ENCODE assay signal across 7 mouse cellular contexts in the genomic region with DNA sequence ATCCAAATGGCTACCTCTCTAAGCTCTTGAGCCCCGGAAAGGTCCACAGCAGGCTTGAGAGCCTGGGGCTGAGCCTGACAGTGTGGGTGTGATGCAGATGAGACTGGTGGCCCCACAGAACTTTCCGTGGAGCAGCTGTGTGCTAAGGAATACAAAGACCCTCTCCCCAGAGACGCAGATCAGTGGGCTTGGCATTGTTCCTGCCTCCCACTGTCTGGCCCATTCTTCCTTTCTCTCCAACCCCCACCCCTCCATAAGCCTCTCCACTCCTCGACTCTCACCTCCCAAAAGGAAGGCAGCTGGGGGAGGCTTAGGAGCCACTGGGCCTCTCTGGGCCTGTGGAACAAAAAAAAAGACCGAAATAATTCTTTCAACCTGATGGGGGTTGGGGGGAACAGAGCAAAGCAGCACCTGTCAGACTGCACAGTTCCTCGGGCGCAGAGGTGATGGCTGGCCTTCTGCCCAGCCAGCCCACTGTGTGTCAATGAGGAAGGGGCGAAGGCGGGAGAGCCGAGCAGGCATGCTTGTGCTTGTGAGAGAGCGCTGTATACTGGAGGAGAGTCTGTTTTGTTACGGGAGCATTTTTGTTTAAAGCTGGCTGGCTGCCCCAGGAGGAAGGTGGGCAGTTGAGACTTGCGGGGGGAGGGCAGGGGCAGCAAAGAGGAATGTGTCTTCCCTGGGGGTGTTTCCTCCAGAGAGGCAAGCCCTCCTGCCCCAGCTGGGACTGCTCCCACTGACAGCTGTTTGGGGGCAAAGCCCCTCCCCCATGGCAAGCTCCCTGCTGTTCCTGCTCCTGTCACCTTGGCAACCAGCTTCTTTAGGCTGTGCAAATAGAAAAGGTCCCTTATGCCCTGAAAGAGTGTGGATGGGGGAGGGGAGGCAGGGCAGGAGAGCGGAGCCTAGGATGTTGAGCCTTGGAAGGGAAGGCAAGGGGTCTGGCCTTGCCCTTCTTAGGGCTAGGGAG. TPM values are rescaled to one million over a fixed set of nuclear protein-coding genes. Genes with fewer than 3 reads are reported as not detected.
DNase-seq lines count a peak whose midpoint lies in the region; ATAC-seq and TF ChIP-seq lines count a peak whose summit lies in the region.

No protein-coding gene starts in this region.

- H3K4me1 ChIP-seq in ES-E14 (ENCODE audit: control insufficient read depth in 2 of 2, insufficient read depth in 2 of 2, low read length in 2 of 2, poor library complexity in 1 of 2): peaks cover 7 to 16% of the 10 kb centered on the region in 2 experiments; a peak in 3 of 4 replicates
- H3K4me1 ChIP-seq in forebrain, embryonic 16.5 days (replicated peaks; ENCODE audit: control insufficient read depth, insufficient read depth, low read length): peaks cover 66% of the 10 kb centered on the region
- H3K4me1 ChIP-seq in midbrain, embryonic 16.5 days (ENCODE audit: control insufficient read depth, insufficient read depth, low read length): peaks cover 45% of the 10 kb centered on the region

- H3K27ac ChIP-seq in ES-E14 (ENCODE audit: insufficient read depth, low read depth, low read length, poor library complexity, severe bottlenecking): peak overlapping the region; percentile 78; the same call in 1 of the 2 replicates
- H3K27ac ChIP-seq in forebrain, embryonic 16.5 days (ENCODE audit: low read length): peak overlapping the region; percentile 99
- peak overlapping the region; percentile 91 for H3K27ac ChIP-seq in midbrain, embryonic 16.5 days (ENCODE audit: low read length)

- intact Hi-C loops in left cerebral cortex, postnatal 25 days (cut with DNase I): no loop called here

- ATAC-seq in forebrain, embryonic 16.5 days: peak; percentile 75
- ATAC-seq in midbrain, embryonic 16.5 days: peak; percentile 80

- no peaks in the 10 kb centered on the region for H3K9me3 ChIP-seq in ES-E14 (ENCODE audit: control insufficient read depth, insufficient read depth, low read depth, low read length)
- no peaks in the 10 kb centered on the region for H3K9me3 ChIP-seq in forebrain, embryonic 16.5 days (ENCODE audit: control insufficient read depth, low read length)
- no peaks in the 10 kb centered on the region for H3K9me3 ChIP-seq in midbrain, embryonic 16.5 days (replicated peaks; ENCODE audit: control insufficient read depth, low read length, poor library complexity, severe bottlenecking)

- DNase-seq in ES-E14 (ENCODE audit: low read depth, low spot score): no peak
- DNase-seq in cerebellum, adult 11-12 months: peak; percentile 85
- DNase-seq in left cerebral cortex, postnatal 25 days (ENCODE audit: low spot score in 2 of 2): peak; percentile 55 to 57
- no peak for DNase-seq in urinary bladder, postnatal 14 days (ENCODE audit: low spot score)
- no peak for DNase-seq in T-cell, adult 2 months (ENCODE audit: low spot score)

- H3K9ac ChIP-seq in ES-E14 (ENCODE audit: insufficient read depth, low read depth, low read length, poor library complexity, severe bottlenecking): peak overlapping the region; percentile 38; the same call in 1 of the 2 replicates
- H3K9ac ChIP-seq in forebrain, embryonic 16.5 days (replicated peaks; ENCODE audit: low read depth, low read length): peak overlapping the region; percentile 27
- peak overlapping the region; percentile 47 for H3K9ac ChIP-seq in midbrain, embryonic 16.5 days (ENCODE audit: low read depth, low read length)

- H3K4me3 ChIP-seq in ES-E14 (ENCODE audit: insufficient read depth in 1 of 2, low read depth in 1 of 2, low read length in 2 of 2, poor library complexity in 1 of 2, severe bottlenecking in 1 of 2): peak overlapping the region in 1 of 2 experiments; percentile 5; a peak in 1 of 4 replicates
- H3K4me3 ChIP-seq in forebrain, embryonic 16.5 days (replicated peaks; ENCODE audit: low read length): no peak overlapping the region
- H3K4me3 ChIP-seq in midbrain, embryonic 16.5 days (ENCODE audit: low read depth, low read length): no peak overlapping the region

- peak overlapping the region; percentile 44 for H3K4me2 ChIP-seq in forebrain, embryonic 16.5 days (ENCODE audit: low read length)
- H3K4me2 ChIP-seq in midbrain, embryonic 16.5 days (ENCODE audit: low read length): peak overlapping the region; percentile 47

- H3K27me3 ChIP-seq in forebrain, embryonic 16.5 days (replicated peaks; ENCODE audit: control insufficient read depth, insufficient read depth, low read length): no peaks in the 10 kb centered on the region
- no peaks in the 10 kb centered on the region for H3K27me3 ChIP-seq in midbrain, embryonic 16.5 days (ENCODE audit: control insufficient read depth, insufficient read depth, low read depth, low read length)

- H3K36me3 ChIP-seq in ES-E14 (ENCODE audit: control insufficient read depth, insufficient read depth, low read length, poor library complexity, severe bottlenecking): no peaks in the 10 kb centered on the region
- H3K36me3 ChIP-seq in forebrain, embryonic 16.5 days (ENCODE audit: control insufficient read depth, insufficient read depth): no peaks in the 10 kb centered on the region
- H3K36me3 ChIP-seq in midbrain, embryonic 16.5 days (ENCODE audit: control insufficient read depth, insufficient read depth, low read length): no peaks in the 10 kb centered on the region

- in situ Hi-C loops in ES-E14 (cut with MboI; ENCODE audit: low sequenced_read_pairs in 2 of 2, unreplicated experiment in 2 of 2): no loop called here

- WGBS in forebrain, embryonic 16.5 days: 2% methylated on average over 14 of the region's 14 CpGs
- WGBS in midbrain, embryonic 16.5 days: 2% methylated on average over 14 of the region's 14 CpGs

TF ChIP-seq in ES-E14, 5 proteins besides CTCF, POLR2A, EP300 and RAD21:
- no peak for TF ChIP-seq CHD2 (IDR thresholded peaks at IDR 0.05; ENCODE audit: low read depth, low read length)
- no peak for TF ChIP-seq HCFC1 (IDR thresholded peaks at IDR 0.05; ENCODE audit: borderline replicate concordance, insufficient read depth, low read length)
- no peak for TF ChIP-seq ZNF384 (IDR thresholded peaks at IDR 0.05; ENCODE audit: low read depth, low read length)
- TF ChIP-seq MAFK (IDR thresholded peaks at IDR 0.05; ENCODE audit: insufficient read depth, low read depth, low read length): no peak
- no peak for TF ChIP-seq ZC3H11A (IDR thresholded peaks at IDR 0.05; ENCODE audit: borderline replicate concordance, low read depth, low read length)
TF ChIP-seq in ES-E14: peak in this region for 0.

RNA-seq across cellular contexts. Expression of gene A3galt2, which starts 39.6 kb away (rescaled TPM):
- 0.09 and 0.11 TPM in 2 replicates for total RNA-seq in ES-E14 (2012; rRNA removed)
- polyA plus RNA-seq in forebrain, embryonic 16.5 days (2015; fragmentation: Nextera tagmentation; extraction: Ambion mirVana): 0.43 and 0.63 TPM in 2 replicates
- total RNA-seq in left cerebral cortex, postnatal 25 days (2021): under 1 TPM; 0.25 to 0.32 TPM
- 0.14 and 0.29 TPM in 2 replicates for polyA plus RNA-seq in midbrain, embryonic 16.5 days (2015; fragmentation: Nextera tagmentation; extraction: Ambion mirVana)

Comparison
In these comparisons a context has a peak if more than half of its experiments do, and no peak if none do; other contexts are left out.
1. DNase-seq: peak in cerebellum, adult 11-12 months (single experiment) and left cerebral cortex, postnatal 25 days (2 of 2); none in ES-E14 (single experiment), urinary bladder, postnatal 14 days (single experiment) and T-cell, adult 2 months (single experiment).
2. Peak in every context shown above with its lines, with median percentiles within 50 percentile points of each other: H3K27ac ChIP-seq and H3K9ac ChIP-seq.